Mouse (Mus musculus): Measurements from ENCODE around the gene Rps3. TPM values are rescaled to one million over a fixed set of nuclear protein-coding genes. Genes with fewer than 3 reads are reported as not detected.

The Rps3 gene
- polyA plus RNA-seq, 2 experiments: 661 to 811 TPM

GRCm38 (mm10) chr7:99473638-99474407 is 9.7 kb downstream of the Rps3 start:
- 0 out of 2 replicates have a peak overlapping the region, but pooled peaks have one; percentile 18 for H3K27ac ChIP-seq
- TF ChIP-seq CTCF (IDR thresholded peaks at IDR 0.05; ENCODE audit: low read depth): no peak
- no peak for TF ChIP-seq EP300 (IDR thresholded peaks at IDR 0.05; ENCODE audit: low read depth)
- ATAC-seq (ENCODE audit: insufficient read depth) (peak; percentile 17), DNase-seq (ENCODE audit: low read depth in 3 of 3, low spot score in 3 of 3) (no peak)
- H3K9me3 ChIP-seq (ENCODE audit: control insufficient read depth, low read length): no peaks in the 10 kb centered on the region
- WGBS (ENCODE audit: insufficient replicate concordance): 77% methylated on average over 14 of the region's 14 CpGs
- H3K36me3 ChIP-seq (replicated peaks; ENCODE audit: control insufficient read depth, insufficient read depth, low read depth): peaks cover 25% of the 10 kb centered on the region
- H3K9ac ChIP-seq (replicated peaks): no peak overlapping the region
- H3K27me3 ChIP-seq (ENCODE audit: control insufficient read depth, insufficient read depth, low read length): peaks cover 11% of the 10 kb centered on the region
- peak overlapping the region; percentile 13; the same call in 1 of the 2 replicates for H3K4me2 ChIP-seq (ENCODE audit: low read depth)
- peaks cover 18 to 25% of the 10 kb centered on the region in 2 experiments for H3K4me1 ChIP-seq (replicated peaks; ENCODE audit: control insufficient read depth in 2 of 2, insufficient read depth in 2 of 2, low read length in 1 of 2)
- no peak overlapping the region for H3K4me3 ChIP-seq (ENCODE audit: insufficient read depth in 1 of 2, low read depth in 2 of 2, low read length in 2 of 2)

GRCm38 (mm10) chr7:99471578-99471977 is 12.0 kb downstream of the Rps3 start:
- no peaks in the 10 kb centered on the region for H3K9me3 ChIP-seq (ENCODE audit: control insufficient read depth, low read length)
- DNase-seq (ENCODE audit: low read depth in 3 of 3, low spot score in 3 of 3): no peak
- H3K9ac ChIP-seq (replicated peaks): no peak overlapping the region
- no peak overlapping the region for H3K27ac ChIP-seq
- no peak overlapping the region for H3K4me3 ChIP-seq (ENCODE audit: insufficient read depth in 1 of 2, low read depth in 2 of 2, low read length in 2 of 2)
- 75% methylated on average over 18 of the region's 18 CpGs for WGBS (ENCODE audit: insufficient replicate concordance)
- no peak for ATAC-seq (ENCODE audit: insufficient read depth)
- peaks cover 6% of the 10 kb centered on the region for H3K36me3 ChIP-seq (replicated peaks; ENCODE audit: control insufficient read depth, insufficient read depth, low read depth)
- no peak overlapping the region for H3K4me2 ChIP-seq (ENCODE audit: low read depth)
- TF ChIP-seq EP300 (IDR thresholded peaks at IDR 0.05; ENCODE audit: low read depth): no peak
- TF ChIP-seq CTCF (IDR thresholded peaks at IDR 0.05; ENCODE audit: low read depth): peak; percentile 56
- peaks cover 33% of the 10 kb centered on the region for H3K27me3 ChIP-seq (ENCODE audit: control insufficient read depth, insufficient read depth, low read length)
- H3K4me1 ChIP-seq (replicated peaks; ENCODE audit: control insufficient read depth in 2 of 2, insufficient read depth in 2 of 2, low read length in 1 of 2): peaks cover 18 to 27% of the 10 kb centered on the region in 2 experiments

- Histone ChIP-seq H3K4me1 (replicated peaks; ENCODE audit: control insufficient read depth in 2 of 2, insufficient read depth in 2 of 2, low read length in 1 of 2) (peaks cover 10 to 16% of the 10 kb centered on the region in 2 experiments), H3K9me3 (ENCODE audit: control insufficient read depth, low read length) (no peaks in the 10 kb centered on the region), H3K36me3 (replicated peaks; ENCODE audit: control insufficient read depth, insufficient read depth, low read depth) (no peaks in the 10 kb centered on the region; the same call in none of the 2 replicates), H3K9ac (replicated peaks) (no peak overlapping the region), H3K27me3 (ENCODE audit: control insufficient read depth, insufficient read depth, low read length) (peaks cover 33% of the 10 kb centered on the region), H3K4me3 (ENCODE audit: insufficient read depth in 1 of 2, low read depth in 2 of 2, low read length in 2 of 2) (no peak overlapping the region), H3K27ac (no peak overlapping the region), H3K4me2 (ENCODE audit: low read depth) (no peak overlapping the region)
- TF ChIP-seq EP300 (IDR thresholded peaks at IDR 0.05; ENCODE audit: low read depth) (no peak), CTCF (IDR thresholded peaks at IDR 0.05; ENCODE audit: low read depth) (no peak)
- DNase-seq (ENCODE audit: low read depth in 3 of 3, low spot score in 3 of 3) (no peak), ATAC-seq (ENCODE audit: insufficient read depth) (no peak)
- WGBS (ENCODE audit: insufficient replicate concordance): 57% methylated on average over 17 of the region's 17 CpGs
Observed at GRCm38 (mm10) chr7:99469680-99470405, 13.7 kb downstream of the Rps3 start.

GRCm38 (mm10) chr7:99468283-99469132 is 15.0 kb downstream of the Rps3 start:
- H3K4me2 ChIP-seq (ENCODE audit: low read depth): peak overlapping the region; percentile 66
- no peaks in the 10 kb centered on the region; the same call in 1 of the 2 replicates for H3K36me3 ChIP-seq (replicated peaks; ENCODE audit: control insufficient read depth, insufficient read depth, low read depth)
- no peak for DNase-seq (ENCODE audit: low read depth in 3 of 3, low spot score in 3 of 3)
- no peaks in the 10 kb centered on the region for H3K9me3 ChIP-seq (ENCODE audit: control insufficient read depth, low read length)
- H3K27ac ChIP-seq: no peak overlapping the region; the same call in 1 of the 2 replicates
- no peak for TF ChIP-seq EP300 (IDR thresholded peaks at IDR 0.05; ENCODE audit: low read depth)
- TF ChIP-seq CTCF (IDR thresholded peaks at IDR 0.05; ENCODE audit: low read depth): peak; percentile 39; the same call in 1 of the 2 replicates
- peaks cover 33% of the 10 kb centered on the region for H3K27me3 ChIP-seq (ENCODE audit: control insufficient read depth, insufficient read depth, low read length)
- 0 out of 4 replicates have a peak, but pooled peaks cover 0 to 7% of the 10 kb centered on the region in 2 experiments for H3K4me1 ChIP-seq (replicated peaks; ENCODE audit: control insufficient read depth in 2 of 2, insufficient read depth in 2 of 2, low read length in 1 of 2)
- H3K9ac ChIP-seq (replicated peaks): no peak overlapping the region
- H3K4me3 ChIP-seq (ENCODE audit: insufficient read depth in 1 of 2, low read depth in 2 of 2, low read length in 2 of 2): peak overlapping the region; percentile 18 to 55
- WGBS (ENCODE audit: insufficient replicate concordance): under 1% methylated on average over 131 of the region's 145 CpGs
- peak; percentile 66 for ATAC-seq (ENCODE audit: insufficient read depth)

Measured in liver, embryonic 14.5 days (tissue).